Mouse (Mus musculus) bone marrow, adult 2 months (tissue): ENCODE results near the gene Pdilt.

Source experiments
- CTCF ChIP-seq: fragments of 200-500 bp; IDR thresholded peaks from 2 replicates; pipeline ENCODE4 v1.5.1; 2011; ENCODE audit warnings: low read length, control low read depth; ENCODE audit not compliant: control insufficient read depth, insufficient read depth
- POLR2A ChIP-seq: fragments of 200-500 bp; IDR thresholded peaks from 2 replicates; pipeline ENCODE4 v1.6.1; 2011; ENCODE audit warnings: low read depth, mild to moderate bottlenecking, control low read depth, low read length, borderline replicate concordance; ENCODE audit not compliant: control insufficient read depth

DNA sequence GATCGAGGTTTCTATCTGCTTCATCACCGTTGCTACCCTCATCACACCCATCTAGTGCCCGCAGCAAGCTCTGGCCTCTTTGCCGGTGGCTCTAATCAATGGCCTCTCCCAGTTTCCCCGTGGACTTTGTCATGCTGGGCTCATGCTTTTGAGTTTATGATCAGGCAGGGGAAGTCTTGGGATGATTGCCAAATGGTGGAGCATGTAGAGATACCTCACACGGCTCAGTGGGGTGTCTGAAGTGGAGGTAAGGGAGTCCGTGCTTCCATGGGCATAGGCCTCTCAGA is 7.1 kb downstream of the Pdilt start:
- TF ChIP-seq CTCF: no peak
- no peak for TF ChIP-seq POLR2A
